Mouse (Mus musculus) forebrain, postnatal 0 days (tissue): ENCODE data around the gene Arpc2. TPM values are rescaled to one million over a fixed set of nuclear protein-coding genes. Genes with fewer than 3 reads are reported as not detected.

Experiments
- ATAC-seq: fragments of 200-750 bp; cut with Nextera tagmentation; 2 replicates; pipeline ENCODE4 v1.8.0; 2017; ENCODE audit warnings: mild to moderate bottlenecking, moderate library complexity
- DNase-seq: peaks from one replicate; pipeline ENCODE4 v3.0.0-alpha.2; 2015
- H3K27ac ChIP-seq: fragments of 300-500 bp; sonication (generic); 2 replicates; pipeline ENCODE4 v1.5.1; 2014; ENCODE audit warnings: low read depth, mild to moderate bottlenecking, antibody characterized with exemption, low read length, moderate library complexity, mixed read lengths
- H3K27me3 ChIP-seq: fragments of 300-500 bp; sonication (generic); 2 replicates; pipeline ENCODE4 v1.6.1; 2014; ENCODE audit warnings: mild to moderate bottlenecking, low read length, mixed read lengths; ENCODE audit not compliant: insufficient read depth
- H3K36me3 ChIP-seq: fragments of 300-500 bp; sonication (generic); 2 replicates; pipeline ENCODE4 v1.6.1; 2014; ENCODE audit warnings: mild to moderate bottlenecking, moderate library complexity; ENCODE audit not compliant: insufficient read depth
- H3K4me1 ChIP-seq: fragments of 300-500 bp; sonication (generic); 2 replicates; pipeline ENCODE4 v1.6.1; 2014; ENCODE audit warnings: antibody characterized with exemption; ENCODE audit not compliant: insufficient read depth
- H3K4me2 ChIP-seq: fragments of 300-500 bp; sonication (generic); 2 replicates; pipeline ENCODE4 v1.6.1; 2014; ENCODE audit warnings: low read depth, mild to moderate bottlenecking, moderate library complexity
- H3K4me3 ChIP-seq: fragments of 300-500 bp; sonication (generic); 2 replicates; pipeline ENCODE4 v1.5.1; 2014; ENCODE audit warnings: low read depth, low read length, mixed read lengths
- H3K9ac ChIP-seq: fragments of 300-500 bp; sonication (generic); 2 replicates; pipeline ENCODE4 v1.6.1; 2014; ENCODE audit warnings: mild to moderate bottlenecking
- H3K9me3 ChIP-seq: fragments of 300-500 bp; sonication (generic); 2 replicates; pipeline ENCODE4 v1.6.1; 2016; ENCODE audit warnings: low read length
- CTCF ChIP-seq: sonication (generic); IDR thresholded peaks from 2 replicates; pipeline ENCODE4 v1.5.1; 2016; ENCODE audit warnings: antibody characterized with exemption, control low read depth, low read depth
- WGBS: fragments of 180-500 bp; shearing (Covaris S2); extraction: QIAGEN DNeasy Blood & Tissue Kit; methylation state at CpG from one replicate; pipeline ENCODE4 v1.1.7; 2014; 5-methylcytosine and 5-hydroxymethylcytosine counted together
- polyA plus RNA-seq: library from polyadenylated mRNA; unstranded; fragments of >200 nt; fragmentation: Nextera tagmentation; extraction: Ambion mirVana; gene quantifications from 2 replicates; pipeline ENCODE4 v1.2.1, GENCODE M21; 2015
- total RNA-seq: library from RNA; depleted of rRNA; stranded (reverse); fragments of >200 nt; gene quantifications from 2 replicates; pipeline ENCODE4 v1.2.3, GENCODE M21; 2014

Gene Arpc2
- total and polyA plus RNA-seq, 2 experiments from 2014 or later, result 241 to 541 TPM

DNA sequence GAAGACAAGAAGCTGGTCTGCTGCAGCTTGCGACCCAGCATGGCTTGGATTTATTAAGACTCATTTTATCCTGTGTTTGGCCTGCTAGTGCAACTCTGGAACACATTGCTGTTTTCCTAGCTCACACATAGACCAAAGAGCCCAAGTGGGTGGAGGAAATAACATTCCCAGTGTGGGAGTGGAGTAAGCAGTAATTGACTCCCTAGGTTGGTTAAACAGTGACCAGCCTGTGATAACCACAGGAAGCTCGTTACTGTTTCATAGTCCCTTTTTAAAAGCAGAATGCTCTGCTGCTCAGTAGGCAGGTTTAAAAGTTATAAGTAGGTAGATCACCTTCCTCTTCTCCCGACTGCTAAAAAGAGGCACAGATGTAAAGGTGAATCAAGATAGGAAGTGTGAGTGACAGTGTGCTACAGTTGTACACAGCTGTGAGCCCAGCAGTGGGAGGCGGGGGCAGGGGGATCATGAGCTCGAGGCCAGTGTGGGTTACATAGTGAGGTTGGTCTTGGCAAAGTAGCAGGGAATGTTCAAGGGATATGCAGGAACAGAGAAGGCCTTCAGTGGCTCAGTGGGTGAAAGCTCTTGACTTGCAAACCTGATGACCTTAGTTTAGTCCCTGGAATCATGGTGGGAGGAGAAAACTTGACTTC lies 13.6 kb downstream of the Arpc2 start:
- no peak for DNase-seq
- H3K4me3 ChIP-seq, result no peak overlapping the region
- 74% methylated on average over 5 of the region's 5 CpGs for WGBS
- H3K9me3 ChIP-seq, result no peaks in the 10 kb centered on the region
- TF ChIP-seq CTCF, result no peak
- no peak overlapping the region for H3K4me2 ChIP-seq
- no peak for ATAC-seq
- H3K27me3 ChIP-seq, result no peaks in the 10 kb centered on the region
- no peaks in the 10 kb centered on the region for H3K4me1 ChIP-seq
- no peak overlapping the region for H3K9ac ChIP-seq
- H3K36me3 ChIP-seq, result peaks cover 42% of the 10 kb centered on the region
- H3K27ac ChIP-seq, result no peak overlapping the region

DNA sequence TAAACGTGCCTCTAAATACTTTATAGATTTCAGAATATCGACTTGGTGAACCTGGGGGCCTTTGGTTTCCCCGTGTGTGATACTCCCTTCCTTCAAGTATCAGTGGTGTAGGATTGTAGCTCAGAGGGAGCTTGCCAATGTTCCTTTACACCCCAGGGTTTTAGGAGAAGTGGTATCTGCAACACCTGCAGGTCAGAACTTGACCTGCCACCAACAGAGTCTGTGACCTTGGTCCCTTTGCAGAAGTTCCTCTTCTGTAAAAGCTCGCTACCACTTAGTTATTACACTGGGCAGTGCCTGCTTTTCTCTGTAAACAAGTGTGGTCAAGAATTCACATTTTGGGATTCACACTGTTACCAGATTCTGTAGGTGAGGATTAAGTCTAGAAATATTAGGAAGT lies 14.2 kb downstream of the Arpc2 start:
- peaks cover 42% of the 10 kb centered on the region for H3K36me3 ChIP-seq

DNA sequence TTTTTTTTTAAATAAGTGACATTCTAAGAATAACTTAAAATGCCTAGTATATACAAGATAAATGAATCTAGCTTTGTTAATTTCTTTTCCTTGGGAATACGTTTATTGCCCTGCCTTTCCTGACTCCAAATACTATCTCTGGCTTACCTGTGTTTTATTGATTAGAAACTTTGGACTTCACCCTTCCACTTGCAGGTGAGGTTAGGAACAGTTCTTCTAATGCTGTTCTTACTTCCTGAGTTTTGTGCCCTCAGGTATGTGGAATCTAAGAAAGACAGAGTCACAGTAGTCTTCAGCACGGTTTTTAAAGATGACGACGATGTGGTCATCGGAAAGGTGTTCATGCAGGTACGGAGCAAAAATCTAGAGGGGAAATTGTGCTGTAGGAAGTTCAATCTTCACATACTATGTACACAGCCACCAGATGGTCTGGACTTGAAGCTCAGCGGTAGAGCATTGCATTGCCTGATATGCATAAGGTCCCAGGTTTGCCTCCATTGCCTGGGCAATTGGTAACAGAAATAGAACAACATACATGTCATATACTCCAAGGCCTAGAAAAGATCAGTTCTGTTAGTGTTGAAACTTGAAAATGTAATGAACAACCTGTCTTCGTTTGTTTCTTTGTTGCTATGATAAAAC lies 19.9 kb downstream of the Arpc2 start:
- no peaks in the 10 kb centered on the region for H3K27me3 ChIP-seq
- H3K9ac ChIP-seq, result no peak overlapping the region
- H3K4me3 ChIP-seq, result no peak overlapping the region
- H3K36me3 ChIP-seq, result peaks cover 69% of the 10 kb centered on the region
- TF ChIP-seq CTCF, result no peak
- H3K4me2 ChIP-seq, result no peak overlapping the region
- 97% methylated on average over 8 of the region's 8 CpGs for WGBS
- no peak overlapping the region for H3K27ac ChIP-seq
- no peaks in the 10 kb centered on the region for H3K9me3 ChIP-seq
- no peaks in the 10 kb centered on the region for H3K4me1 ChIP-seq
- ATAC-seq, result no peak
- DNase-seq, result no peak

More for the DNA sequence above, 14.2 kb downstream of the Arpc2 start:
- 93% methylated on average over 4 of the region's 4 CpGs for WGBS
- TF ChIP-seq CTCF, result no peak
- no peak for DNase-seq
- Histone ChIP-seq H3K27me3 (no peaks in the 10 kb centered on the region), H3K9me3 (no peaks in the 10 kb centered on the region), H3K4me3 (no peak overlapping the region), H3K4me2 (no peak overlapping the region), H3K27ac (no peak overlapping the region), H3K4me1 (no peaks in the 10 kb centered on the region), H3K9ac (no peak overlapping the region)
- no peak for ATAC-seq

DNA sequence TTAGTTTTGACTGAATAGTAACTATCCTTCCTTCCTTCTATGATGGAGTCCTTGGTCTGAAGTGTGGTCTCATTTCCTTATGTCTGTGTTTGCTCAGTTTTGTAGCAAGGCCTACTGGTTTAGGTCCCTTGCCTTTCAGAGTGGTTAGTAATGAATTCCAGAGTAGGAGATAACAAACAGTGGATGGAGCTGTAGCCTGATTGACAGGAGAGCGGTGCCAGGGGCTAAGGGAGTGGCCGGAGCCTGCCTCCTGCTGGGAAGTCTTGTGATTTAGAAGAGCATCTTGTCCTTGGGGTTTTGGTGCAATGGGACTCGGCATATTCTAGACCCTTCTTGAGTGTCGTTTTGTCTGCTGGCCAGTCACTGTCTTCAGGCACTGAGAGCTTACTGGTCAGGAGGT lies 20.9 kb downstream of the Arpc2 start:
- no peak overlapping the region for H3K4me2 ChIP-seq
- DNase-seq (no peak), ATAC-seq (no peak)
- no peaks in the 10 kb centered on the region for H3K27me3 ChIP-seq
- no peak overlapping the region for H3K27ac ChIP-seq
- H3K4me3 ChIP-seq, result no peak overlapping the region
- H3K9me3 ChIP-seq, result no peaks in the 10 kb centered on the region
- WGBS, result 89% methylated on average over 4 of the region's 4 CpGs
- no peak overlapping the region for H3K9ac ChIP-seq
- no peak for TF ChIP-seq CTCF
- H3K36me3 ChIP-seq, result peaks cover 64% of the 10 kb centered on the region
- H3K4me1 ChIP-seq, result no peaks in the 10 kb centered on the region

DNA sequence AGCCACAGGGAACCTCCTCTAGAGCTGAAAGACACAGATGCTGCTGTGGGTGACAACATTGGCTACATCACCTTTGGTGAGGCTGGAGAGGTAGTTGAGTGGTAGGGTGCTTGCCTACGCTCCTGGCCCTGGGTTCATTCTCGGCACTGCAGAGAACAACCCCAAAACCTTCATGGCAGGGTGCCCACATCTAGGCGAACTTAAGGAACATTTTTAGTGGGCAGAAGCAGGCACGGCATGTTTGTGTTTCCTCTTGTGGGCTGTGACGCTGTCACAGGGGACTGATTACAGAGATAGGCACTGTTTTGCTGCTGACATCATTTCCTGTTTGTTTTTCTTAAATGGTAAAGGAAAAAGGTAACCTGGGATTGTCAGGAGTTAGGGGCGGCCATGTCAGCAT lies 26.6 kb downstream of the Arpc2 start:
- Histone ChIP-seq H3K27me3 (no peaks in the 10 kb centered on the region), H3K4me3 (no peak overlapping the region), H3K9ac (no peak overlapping the region), H3K36me3 (peaks cover 83% of the 10 kb centered on the region), H3K9me3 (no peaks in the 10 kb centered on the region), H3K4me1 (no peaks in the 10 kb centered on the region), H3K4me2 (no peak overlapping the region), H3K27ac (no peak overlapping the region)
- WGBS, result 92% methylated on average over 6 of the region's 6 CpGs
- ATAC-seq, result no peak
- no peak for TF ChIP-seq CTCF
- no peak for DNase-seq

DNA sequence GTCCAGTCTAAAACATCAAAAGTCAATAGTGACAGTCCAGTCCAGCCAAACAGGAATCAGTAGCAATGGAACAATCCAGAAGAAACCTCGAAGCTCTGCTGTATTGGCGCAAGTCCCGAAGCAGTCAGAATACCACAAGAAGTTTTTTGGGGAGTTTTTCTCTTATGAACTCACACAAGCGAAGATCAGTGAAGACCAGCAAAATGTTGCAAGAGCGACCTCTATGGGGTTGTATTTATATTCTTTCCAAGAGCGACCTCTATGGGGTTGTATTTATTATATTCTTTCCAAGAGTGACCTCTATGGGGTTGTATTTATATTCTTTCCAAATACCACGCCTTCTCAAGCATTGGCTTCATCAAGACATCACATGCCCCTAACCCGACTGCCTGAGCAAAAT lies 32.9 kb downstream of the Arpc2 start:
- H3K4me3 ChIP-seq, result no peak overlapping the region
- WGBS, result 91% methylated on average over 8 of the region's 8 CpGs
- H3K9me3 ChIP-seq, result no peaks in the 10 kb centered on the region
- no peaks in the 10 kb centered on the region for H3K4me1 ChIP-seq
- H3K27ac ChIP-seq, result no peak overlapping the region
- no peak overlapping the region for H3K9ac ChIP-seq
- H3K36me3 ChIP-seq, result peaks cover 49% of the 10 kb centered on the region
- no peak overlapping the region for H3K4me2 ChIP-seq
- ATAC-seq (no peak), DNase-seq (no peak)
- no peak for TF ChIP-seq CTCF
- no peaks in the 10 kb centered on the region for H3K27me3 ChIP-seq

DNA sequence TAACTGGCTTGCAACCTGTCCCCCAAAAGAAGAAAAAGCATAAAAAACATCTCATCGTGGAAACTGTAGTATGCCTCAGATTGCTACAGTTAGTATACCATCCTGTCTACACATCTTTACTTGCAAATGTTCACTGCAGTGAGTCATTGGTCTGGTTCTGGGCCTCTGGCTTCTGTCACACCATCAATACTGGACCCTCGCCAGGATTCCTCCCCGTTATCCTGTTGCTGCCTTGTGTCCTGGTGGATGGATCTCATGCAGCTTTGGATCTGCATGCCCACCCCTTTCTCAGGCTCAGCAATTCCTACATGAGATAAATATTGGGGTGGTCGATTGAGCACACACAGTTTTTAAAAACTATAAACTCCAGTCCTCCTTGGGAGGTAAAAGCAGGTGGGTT lies 35.8 kb downstream of the Arpc2 start:
- DNase-seq, result no peak
- Histone ChIP-seq H3K4me2 (no peak overlapping the region), H3K4me3 (no peak overlapping the region), H3K9ac (no peak overlapping the region), H3K36me3 (peaks cover 21% of the 10 kb centered on the region), H3K4me1 (no peaks in the 10 kb centered on the region), H3K27ac (no peak overlapping the region), H3K9me3 (no peaks in the 10 kb centered on the region), H3K27me3 (no peaks in the 10 kb centered on the region)
- TF ChIP-seq CTCF, result no peak
- ATAC-seq, result no peak
- 74% methylated on average over 4 of the region's 4 CpGs for WGBS
